Mouse (Mus musculus) heart, postnatal 0 days (tissue): ENCODE results near the gene Iqcd.

Experiments
- CTCF ChIP-seq: IDR thresholded peaks from 2 replicates; pipeline ENCODE4 v1.5.1; 2016; ENCODE audit warnings: antibody characterized with exemption, control low read depth, low read depth
- EP300 ChIP-seq: IDR thresholded peaks from 2 replicates; pipeline ENCODE4 v1.6.1; 2016; ENCODE audit warnings: antibody characterized with exemption, low read depth

- TF ChIP-seq CTCF (no peak), EP300 (peak; percentile 46; the same call in 1 of the 2 replicates)
These were observed 25.6 kb upstream of the Iqcd start for GRCm38 (mm10) chr5:120562956-120563913.
